Mouse (Mus musculus) MEL (cell line): Measurements from ENCODE around the gene Mrpl39.

Experiments
- CHD1 ChIP-seq: IDR thresholded peaks from 2 replicates; pipeline ENCODE4 v1.6.1; 2012; ENCODE audit warnings: low read depth, mild to moderate bottlenecking, inconsistent platforms, low read length, improper control_type of control experiment
- MAZ ChIP-seq: IDR thresholded peaks from 2 replicates; pipeline ENCODE4 v1.6.1; 2012; ENCODE audit warnings: low read depth, mild to moderate bottlenecking, inconsistent platforms, low read length, improper control_type of control experiment

- TF ChIP-seq CHD1 = no peak
- TF ChIP-seq MAZ = no peak
Measured at GRCm38 (mm10) chr16:84716197-84716596, 19.3 kb downstream of the Mrpl39 start.
